Mouse (Mus musculus): Measurements from ENCODE around the gene Fip1l1. TPM values are rescaled to one million over a fixed set of nuclear protein-coding genes. Genes with fewer than 3 reads are reported as not detected.

The Fip1l1 gene
- polyA plus RNA-seq, 1 experiment from 2014 or later = 86.7 TPM

- no peaks in the 10 kb centered on the region for H3K36me3 ChIP-seq
- WGBS = 28% methylated on average over 13 of the region's 13 CpGs
- H3K27me3 ChIP-seq = no peaks in the 10 kb centered on the region
- H3K4me1 ChIP-seq = peaks cover 19% of the 10 kb centered on the region
- peak overlapping the region; percentile 61; the same call in 1 of the 2 replicates for H3K27ac ChIP-seq (replicated peaks)
- ATAC-seq (ENCODE audit: insufficient number of reproducible peaks, low FRiP score, low TSS enrichment, low read depth) = no peak
- no peaks in the 10 kb centered on the region for H3K9me3 ChIP-seq (replicated peaks)
- H3K4me3 ChIP-seq (replicated peaks) = no peak overlapping the region
- H3K9ac ChIP-seq = no peak overlapping the region
- no peak overlapping the region for H3K4me2 ChIP-seq (replicated peaks)
Observed at GRCm38 (mm10) chr5:74617816-74618572, 82.7 kb downstream of the Fip1l1 start.

GRCm38 (mm10) chr5:74618573-74619059 is 83.4 kb downstream of the Fip1l1 start:
- Histone ChIP-seq H3K9me3 (replicated peaks) (no peaks in the 10 kb centered on the region), H3K27me3 (no peaks in the 10 kb centered on the region), H3K9ac (no peak overlapping the region), H3K27ac (replicated peaks) (no peak overlapping the region), H3K4me2 (replicated peaks) (no peak overlapping the region), H3K4me1 (peaks cover 25% of the 10 kb centered on the region), H3K36me3 (no peaks in the 10 kb centered on the region), H3K4me3 (replicated peaks) (no peak overlapping the region)
- WGBS = 48% methylated on average over 3 of the region's 3 CpGs
- ATAC-seq (ENCODE audit: insufficient number of reproducible peaks, low FRiP score, low TSS enrichment, low read depth) = no peak

GRCm38 (mm10) chr5:74621691-74622470 is 86.6 kb downstream of the Fip1l1 start:
- Histone ChIP-seq H3K27me3 (no peaks in the 10 kb centered on the region), H3K4me1 (peaks cover 25% of the 10 kb centered on the region), H3K9ac (no peak overlapping the region), H3K36me3 (no peaks in the 10 kb centered on the region), H3K27ac (replicated peaks) (peak overlapping the region; percentile 80), H3K9me3 (replicated peaks) (no peaks in the 10 kb centered on the region), H3K4me3 (replicated peaks) (no peak overlapping the region), H3K4me2 (replicated peaks) (no peak overlapping the region)
- peak; percentile 54 for ATAC-seq (ENCODE audit: insufficient number of reproducible peaks, low FRiP score, low TSS enrichment, low read depth)
- 25% methylated on average over 7 of the region's 7 CpGs for WGBS

- Histone ChIP-seq H3K4me2 (replicated peaks) (no peak overlapping the region), H3K9ac (no peak overlapping the region), H3K9me3 (replicated peaks) (no peaks in the 10 kb centered on the region), H3K27me3 (no peaks in the 10 kb centered on the region), H3K4me3 (replicated peaks) (no peak overlapping the region), H3K4me1 (peaks cover 18% of the 10 kb centered on the region), H3K27ac (replicated peaks) (no peak overlapping the region), H3K36me3 (no peaks in the 10 kb centered on the region)
- ATAC-seq (ENCODE audit: insufficient number of reproducible peaks, low FRiP score, low TSS enrichment, low read depth) = no peak
- WGBS = 87% methylated on average over 14 of the region's 14 CpGs
Observed at GRCm38 (mm10) chr5:74623316-74624000, 88.2 kb downstream of the Fip1l1 start.

- H3K4me1 ChIP-seq = peaks cover 18% of the 10 kb centered on the region
- H3K4me2 ChIP-seq (replicated peaks) = no peak overlapping the region
- no peak overlapping the region for H3K27ac ChIP-seq (replicated peaks)
- 52% methylated on average over 5 of the region's 5 CpGs for WGBS
- no peaks in the 10 kb centered on the region for H3K9me3 ChIP-seq (replicated peaks)
- no peaks in the 10 kb centered on the region for H3K27me3 ChIP-seq
- H3K4me3 ChIP-seq (replicated peaks) = no peak overlapping the region
- ATAC-seq (ENCODE audit: insufficient number of reproducible peaks, low FRiP score, low TSS enrichment, low read depth) = no peak
- H3K9ac ChIP-seq = no peak overlapping the region
- no peaks in the 10 kb centered on the region for H3K36me3 ChIP-seq
Observed at GRCm38 (mm10) chr5:74624385-74624784, 89.1 kb downstream of the Fip1l1 start.

- H3K4me2 ChIP-seq (replicated peaks) = no peak overlapping the region
- 91% methylated on average over 12 of the region's 12 CpGs for WGBS
- H3K27me3 ChIP-seq = no peaks in the 10 kb centered on the region
- H3K27ac ChIP-seq (replicated peaks) = 0 out of 2 replicates have a peak overlapping the region, but pooled peaks have one; percentile 17
- peak; percentile 47; the same call in 1 of the 2 replicates for ATAC-seq (ENCODE audit: insufficient number of reproducible peaks, low FRiP score, low TSS enrichment, low read depth)
- H3K9ac ChIP-seq = no peak overlapping the region
- H3K4me3 ChIP-seq (replicated peaks) = no peak overlapping the region
- peaks cover 18% of the 10 kb centered on the region for H3K4me1 ChIP-seq
- no peaks in the 10 kb centered on the region for H3K36me3 ChIP-seq
- H3K9me3 ChIP-seq (replicated peaks) = no peaks in the 10 kb centered on the region
Observed at GRCm38 (mm10) chr5:74628001-74628400, 92.8 kb downstream of the Fip1l1 start.

- H3K4me1 ChIP-seq = peaks cover 38% of the 10 kb centered on the region
- no peak for ATAC-seq (ENCODE audit: insufficient number of reproducible peaks, low FRiP score, low TSS enrichment, low read depth)
- no peak overlapping the region for H3K9ac ChIP-seq
- no peaks in the 10 kb centered on the region for H3K36me3 ChIP-seq
- H3K27ac ChIP-seq (replicated peaks) = peak overlapping the region; percentile 58
- no peaks in the 10 kb centered on the region for H3K9me3 ChIP-seq (replicated peaks)
- no peak overlapping the region for H3K4me3 ChIP-seq (replicated peaks)
- no peaks in the 10 kb centered on the region for H3K27me3 ChIP-seq
- 33% methylated on average over 17 of the region's 17 CpGs for WGBS
- H3K4me2 ChIP-seq (replicated peaks) = 0 out of 2 replicates have a peak overlapping the region, but pooled peaks have one; percentile 13
Observed at GRCm38 (mm10) chr5:74632369-74633114, 97.3 kb downstream of the Fip1l1 start.

- no peaks in the 10 kb centered on the region for H3K9me3 ChIP-seq (replicated peaks)
- WGBS = 67% methylated on average over 6 of the region's 6 CpGs
- no peak overlapping the region for H3K9ac ChIP-seq
- H3K4me1 ChIP-seq = peaks cover 38% of the 10 kb centered on the region
- no peak overlapping the region for H3K27ac ChIP-seq (replicated peaks)
- H3K36me3 ChIP-seq = no peaks in the 10 kb centered on the region
- no peak for ATAC-seq (ENCODE audit: insufficient number of reproducible peaks, low FRiP score, low TSS enrichment, low read depth)
- H3K4me2 ChIP-seq (replicated peaks) = no peak overlapping the region
- H3K4me3 ChIP-seq (replicated peaks) = no peak overlapping the region
- no peaks in the 10 kb centered on the region for H3K27me3 ChIP-seq
Observed at GRCm38 (mm10) chr5:74633453-74633852, 98.2 kb downstream of the Fip1l1 start.

- H3K4me3 ChIP-seq (replicated peaks) = no peak overlapping the region
- no peaks in the 10 kb centered on the region for H3K9me3 ChIP-seq (replicated peaks)
- no peaks in the 10 kb centered on the region for H3K27me3 ChIP-seq
- ATAC-seq (ENCODE audit: insufficient number of reproducible peaks, low FRiP score, low TSS enrichment, low read depth) = 0 out of 2 replicates have a peak, but pooled peaks have one; percentile 48
- peaks cover 39% of the 10 kb centered on the region for H3K4me1 ChIP-seq
- 40% methylated on average over 3 of the region's 3 CpGs for WGBS
- peak overlapping the region; percentile 23; the same call in 1 of the 2 replicates for H3K27ac ChIP-seq (replicated peaks)
- H3K36me3 ChIP-seq = no peaks in the 10 kb centered on the region
- H3K9ac ChIP-seq = no peak overlapping the region
- H3K4me2 ChIP-seq (replicated peaks) = no peak overlapping the region
Observed at GRCm38 (mm10) chr5:74634391-74634790, 99.1 kb downstream of the Fip1l1 start.

GRCm38 (mm10) chr5:74639516-74639915 is 104.3 kb downstream of the Fip1l1 start:
- 69% methylated on average over 6 of the region's 6 CpGs for WGBS
- no peak overlapping the region for H3K4me3 ChIP-seq (replicated peaks)
- no peak overlapping the region for H3K4me2 ChIP-seq (replicated peaks)
- no peak overlapping the region for H3K9ac ChIP-seq
- H3K27ac ChIP-seq (replicated peaks) = peak overlapping the region; percentile 56; the same call in 1 of the 2 replicates
- peaks cover 18% of the 10 kb centered on the region; the same call in 1 of the 2 replicates for H3K4me1 ChIP-seq
- ATAC-seq (ENCODE audit: insufficient number of reproducible peaks, low FRiP score, low TSS enrichment, low read depth) = no peak
- H3K9me3 ChIP-seq (replicated peaks) = no peaks in the 10 kb centered on the region
- no peaks in the 10 kb centered on the region for H3K36me3 ChIP-seq
- no peaks in the 10 kb centered on the region for H3K27me3 ChIP-seq

Measured in embryonic facial prominence, embryonic 15.5 days (tissue).